Mouse (Mus musculus) embryonic facial prominence, embryonic 14.5 days (tissue): ENCODE results near the gene Gm10354. TPM values are rescaled to one million over a fixed set of nuclear protein-coding genes. Genes with fewer than 3 reads are reported as not detected.
"Not testable (repeated sequence)": the region's sequence is repeated elsewhere in the genome, so short reads cannot be mapped to it uniquely, and the experiment has no call there.

Experiments
- ATAC-seq: fragments of 200-750 bp; cut with Nextera tagmentation; 2 replicates; pipeline ENCODE4 v1.8.0; 2017; ENCODE audit warnings: low read depth, moderate number of reproducible peaks, moderate TSS enrichment
- DNase-seq: peaks from one replicate; pipeline ENCODE4 v3.0.0-alpha.2; 2015; ENCODE audit warnings: low spot score
- H3K27ac ChIP-seq: fragments of 300-500 bp; sonication (generic); replicated peaks from 2 replicates; pipeline ENCODE4 v1.5.1; 2014; ENCODE audit warnings: low read depth, mild to moderate bottlenecking, low read length, moderate library complexity
- H3K27me3 ChIP-seq: fragments of 300-500 bp; sonication (generic); replicated peaks from 2 replicates; pipeline ENCODE4 v1.6.1; 2014; ENCODE audit warnings: low read length; ENCODE audit not compliant: control insufficient read depth, insufficient read depth
- H3K36me3 ChIP-seq: fragments of 300-500 bp; sonication (generic); 2 replicates; pipeline ENCODE4 v1.6.1; 2014; ENCODE audit warnings: low read length, mixed read lengths; ENCODE audit not compliant: control insufficient read depth, insufficient read depth
- H3K4me1 ChIP-seq: fragments of 300-500 bp; sonication (generic); 2 replicates; pipeline ENCODE4 v1.6.1; 2014; ENCODE audit warnings: antibody characterized with exemption, low read length; ENCODE audit not compliant: control insufficient read depth, insufficient read depth
- H3K4me2 ChIP-seq: fragments of 300-500 bp; sonication (generic); 2 replicates; pipeline ENCODE4 v1.6.1; 2014; ENCODE audit warnings: low read depth, mild to moderate bottlenecking, low read length, moderate library complexity, mixed read lengths
- H3K4me3 ChIP-seq: fragments of 300-500 bp; sonication (generic); 2 replicates; pipeline ENCODE4 v1.5.1; 2014; ENCODE audit warnings: low read depth, mild to moderate bottlenecking, low read length
- H3K9ac ChIP-seq: fragments of 300-500 bp; sonication (generic); 2 replicates; pipeline ENCODE4 v1.6.1; 2014; ENCODE audit warnings: low read depth, mild to moderate bottlenecking, low read length, moderate library complexity, mixed read lengths
- H3K9me3 ChIP-seq: fragments of 300-500 bp; sonication (generic); 2 replicates; pipeline ENCODE4 v1.6.1; 2016; ENCODE audit warnings: low read length; ENCODE audit not compliant: control insufficient read depth
- WGBS: fragments of 180-500 bp; shearing (Covaris S2); extraction: QIAGEN DNeasy Blood & Tissue Kit; methylation state at CpG from one replicate; pipeline ENCODE4 v1.1.7; 2014; 5-methylcytosine and 5-hydroxymethylcytosine counted together
- polyA plus RNA-seq: library from polyadenylated mRNA; unstranded; fragments of >200 nt; fragmentation: Nextera tagmentation; extraction: Ambion mirVana; gene quantifications from 2 replicates; pipeline ENCODE4 v1.2.1, GENCODE M21; 2014

Gm10354 gene
- polyA plus RNA-seq, 1 experiment from 2014 or later: not detected

DNA sequence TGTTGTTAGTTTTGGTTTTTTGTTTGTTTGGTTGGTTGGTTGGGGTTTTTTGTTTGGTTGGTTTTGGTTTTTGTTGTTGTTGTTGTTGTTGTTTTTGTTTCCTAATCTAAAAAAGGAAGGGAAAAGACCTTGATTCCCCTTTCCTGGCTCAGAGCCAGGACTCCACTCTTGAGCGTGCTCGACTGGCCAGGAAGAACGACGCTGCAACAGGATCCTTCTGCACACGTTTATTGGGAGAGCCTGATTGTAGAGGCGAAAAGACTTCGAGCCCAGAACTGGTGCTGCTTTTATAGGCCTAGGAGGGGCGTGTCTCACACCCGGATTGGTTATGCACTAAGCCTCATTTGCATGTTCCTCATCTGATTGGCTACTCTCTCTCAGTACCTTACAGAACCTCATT lies 19.3 kb upstream of the Gm10354 start:
- H3K36me3 ChIP-seq, H3K9ac ChIP-seq, H3K27me3 ChIP-seq, H3K4me1 ChIP-seq, H3K27ac ChIP-seq, H3K4me2 ChIP-seq, H3K4me3 ChIP-seq, DNase-seq, ATAC-seq: not testable (repeated sequence)
- WGBS: 83% methylated on average over 9 of the region's 9 CpGs
- peaks cover 16% of the 10 kb centered on the region for H3K9me3 ChIP-seq

DNA sequence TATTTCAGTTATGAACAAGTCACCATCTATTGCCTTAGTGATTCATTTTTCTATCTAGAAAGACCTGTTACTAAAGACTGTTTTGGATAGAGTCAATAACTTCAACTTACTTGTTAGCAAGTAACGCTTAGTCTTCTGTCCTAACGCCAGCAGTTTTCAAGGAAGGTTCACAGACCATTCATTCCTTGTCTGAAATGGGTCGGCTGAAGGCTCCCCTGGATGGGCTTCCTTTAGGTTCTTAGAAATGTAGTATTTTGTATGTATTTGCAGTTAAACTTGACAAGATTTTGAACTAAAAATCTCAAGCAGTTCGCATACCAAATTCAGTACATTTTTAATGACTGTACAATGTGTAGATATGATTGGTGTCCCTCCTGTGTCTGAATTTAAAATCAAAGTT lies 18.8 kb upstream of the Gm10354 start:
- not testable (repeated sequence) for H3K9ac ChIP-seq

DNA sequence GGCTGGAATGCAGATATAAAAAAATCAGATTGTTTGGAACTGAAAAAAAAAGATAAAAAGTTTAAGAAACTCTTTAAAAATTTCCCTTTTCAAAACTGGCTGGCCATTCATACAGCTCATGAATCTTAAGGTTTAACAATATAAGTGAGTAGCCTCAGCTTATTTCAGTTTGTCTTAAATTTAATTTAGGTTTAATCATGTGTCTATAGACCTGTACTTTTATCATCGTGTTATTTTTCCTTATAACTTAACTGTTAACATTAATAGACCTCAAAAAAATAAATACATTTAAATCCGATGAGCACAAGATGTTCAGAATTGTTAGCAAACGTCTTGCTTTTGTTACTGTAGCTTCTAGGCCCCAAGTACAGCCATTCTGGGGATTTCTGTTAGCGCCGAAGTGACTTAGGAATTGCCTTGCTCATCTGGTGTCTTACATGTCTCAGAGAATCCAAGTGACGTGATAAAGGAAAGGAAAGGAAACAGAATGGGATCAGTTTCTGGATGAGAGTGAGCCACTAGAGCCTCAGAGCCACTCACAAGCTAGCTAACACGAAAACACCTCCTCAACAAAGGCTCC lies 18.0 kb upstream of the Gm10354 start:
- H3K4me2 ChIP-seq, H3K4me3 ChIP-seq, H3K36me3 ChIP-seq, H3K9ac ChIP-seq, H3K27ac ChIP-seq, ATAC-seq, DNase-seq, H3K4me1 ChIP-seq, H3K27me3 ChIP-seq: not testable (repeated sequence)
- WGBS: 77% methylated on average over 6 of the region's 7 CpGs
- peaks cover 16% of the 10 kb centered on the region for H3K9me3 ChIP-seq

More for the DNA sequence above, 18.8 kb upstream of the Gm10354 start:
- not testable (repeated sequence) for ATAC-seq, H3K36me3 ChIP-seq, H3K4me1 ChIP-seq, H3K27ac ChIP-seq, H3K27me3 ChIP-seq, H3K4me2 ChIP-seq, DNase-seq, H3K4me3 ChIP-seq
- 83% methylated on average over 4 of the region's 4 CpGs for WGBS
- peaks cover 16% of the 10 kb centered on the region for H3K9me3 ChIP-seq

DNA sequence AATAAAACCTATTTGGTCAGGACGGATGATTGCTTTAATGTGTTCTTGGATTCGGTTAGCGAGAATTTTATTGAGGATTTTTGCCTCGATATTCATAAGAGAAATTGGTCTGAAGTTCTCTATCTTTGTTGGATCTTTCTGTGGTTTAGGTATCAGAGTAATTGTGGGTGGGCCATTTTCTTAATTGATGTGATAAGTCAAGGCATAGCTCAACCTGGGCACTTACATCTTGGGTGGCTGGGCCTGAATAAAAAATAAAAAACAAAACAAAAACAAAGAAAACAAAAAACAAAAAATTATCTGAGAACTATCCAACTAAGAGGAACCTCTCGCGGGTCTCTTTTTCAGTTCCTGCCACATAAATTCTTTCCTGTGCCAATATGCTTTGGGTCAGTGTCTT lies 15.4 kb upstream of the Gm10354 start:
- DNase-seq, H3K4me2 ChIP-seq, H3K4me1 ChIP-seq, H3K27me3 ChIP-seq, H3K9ac ChIP-seq, H3K4me3 ChIP-seq, H3K27ac ChIP-seq, H3K36me3 ChIP-seq: not testable (repeated sequence)
- peaks cover 23% of the 10 kb centered on the region; the same call in 1 of the 2 replicates for H3K9me3 ChIP-seq
- WGBS: 84% methylated on average over 6 of the region's 6 CpGs
- peak; percentile 79; the same call in 1 of the 2 replicates for ATAC-seq

DNA sequence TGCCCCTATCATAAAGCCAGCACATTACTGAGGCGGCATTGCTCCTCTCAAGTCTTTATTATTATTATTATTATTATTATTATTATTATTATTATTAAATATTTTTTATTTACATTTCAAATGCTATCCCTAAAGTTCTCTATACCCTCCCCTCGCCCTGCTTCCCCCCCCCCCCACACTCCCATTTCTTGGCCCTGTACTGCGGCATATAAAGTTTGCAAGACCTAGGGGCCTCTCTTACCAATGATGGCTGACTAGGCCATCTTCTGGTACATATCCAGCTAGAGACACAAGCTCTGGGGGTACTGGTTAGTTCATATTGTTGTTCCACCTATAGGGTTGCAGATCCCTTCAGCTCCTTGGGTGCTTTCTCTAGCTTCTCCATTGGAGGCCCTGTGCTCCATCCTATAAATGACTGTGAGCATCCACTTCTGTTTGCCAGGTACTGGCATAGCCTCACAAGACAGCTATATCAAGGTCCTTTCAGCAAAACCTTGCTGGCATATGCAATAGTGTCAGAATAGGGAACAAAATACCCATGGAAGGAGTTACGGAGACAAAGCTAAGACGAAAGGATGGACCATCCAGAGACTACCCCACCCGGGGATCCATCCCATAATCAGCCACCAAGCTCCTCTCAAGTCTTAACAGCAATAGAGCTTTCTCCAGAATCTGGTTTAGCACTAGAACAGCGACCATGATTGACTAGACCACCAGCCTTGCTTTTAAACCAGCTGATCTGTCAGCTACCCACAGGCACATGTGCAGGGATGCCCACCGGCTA lies 11.8 kb upstream of the Gm10354 start:
- H3K4me1 ChIP-seq, DNase-seq: not testable (repeated sequence)

DNA sequence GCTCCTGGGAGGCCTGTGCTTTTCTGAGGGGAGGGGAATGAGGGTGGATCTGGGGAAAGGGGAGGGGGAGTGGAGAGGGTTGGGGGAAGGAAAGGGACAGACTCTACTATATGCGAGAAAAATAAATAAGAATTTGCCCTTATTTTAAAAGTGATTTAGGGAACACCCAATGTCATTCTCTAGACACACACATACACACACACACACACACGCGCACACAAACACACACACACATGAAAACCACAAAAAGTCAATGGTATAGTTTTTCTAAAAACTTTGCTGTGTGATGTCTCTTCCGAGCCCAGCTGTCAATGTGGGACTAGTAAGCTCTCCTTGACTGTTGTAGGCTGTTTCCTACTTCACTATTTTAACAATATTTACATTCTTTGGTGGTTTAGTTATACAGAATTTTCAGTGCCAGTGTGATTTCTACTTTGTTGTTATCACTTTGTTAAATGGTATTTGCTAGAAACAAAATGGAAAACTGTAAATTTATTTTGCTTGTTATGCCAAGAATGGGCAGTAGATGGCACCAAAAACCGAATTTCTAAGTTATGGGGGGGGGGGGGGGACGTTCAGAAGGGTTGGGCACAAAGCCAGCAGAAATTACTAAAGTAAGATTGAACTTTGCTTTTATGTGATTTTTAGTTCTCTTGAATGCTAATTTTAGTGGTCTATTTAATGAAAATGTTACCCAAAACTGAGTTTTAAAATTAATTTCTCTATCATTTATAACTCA lies 8.1 kb upstream of the Gm10354 start:
- H3K36me3 ChIP-seq, H3K27ac ChIP-seq, H3K9ac ChIP-seq, DNase-seq, H3K4me1 ChIP-seq, H3K27me3 ChIP-seq, H3K4me2 ChIP-seq, H3K4me3 ChIP-seq, ATAC-seq: not testable (repeated sequence)
- H3K9me3 ChIP-seq: peaks cover 11% of the 10 kb centered on the region; the same call in 1 of the 2 replicates
- 37% methylated on average over 5 of the region's 6 CpGs for WGBS

More for the DNA sequence above, 11.8 kb upstream of the Gm10354 start:
- not testable (repeated sequence) for H3K27me3 ChIP-seq, H3K4me2 ChIP-seq, H3K27ac ChIP-seq, H3K4me3 ChIP-seq, H3K9ac ChIP-seq, H3K36me3 ChIP-seq, ATAC-seq
- H3K9me3 ChIP-seq: peaks cover 11% of the 10 kb centered on the region; the same call in 1 of the 2 replicates
- WGBS: 74% methylated on average over 7 of the region's 8 CpGs

DNA sequence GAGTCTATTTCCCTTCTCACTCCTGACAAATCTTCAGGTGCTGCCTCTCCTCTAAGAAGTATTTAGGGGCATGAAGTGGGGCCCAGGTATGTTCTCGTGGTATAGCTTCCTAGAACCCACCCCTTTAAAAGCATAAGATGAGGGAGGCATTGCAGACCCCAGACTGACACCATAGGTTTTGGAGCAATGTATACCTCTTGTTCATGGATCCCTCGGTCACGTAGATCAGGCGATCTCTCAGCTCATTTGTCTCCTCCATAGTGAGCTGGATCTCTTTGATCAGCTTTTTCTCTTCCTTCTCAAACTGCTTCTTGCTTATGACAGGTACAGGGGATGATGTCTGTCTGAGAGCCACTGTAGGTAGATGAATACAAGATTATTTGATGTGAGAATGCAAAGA lies 1.4 kb downstream of the Gm10354 start:
- not testable (repeated sequence) for H3K4me1 ChIP-seq, DNase-seq, H3K4me3 ChIP-seq, ATAC-seq, H3K27me3 ChIP-seq, H3K27ac ChIP-seq, H3K9ac ChIP-seq, H3K36me3 ChIP-seq, H3K4me2 ChIP-seq
- peaks cover 11% of the 10 kb centered on the region for H3K9me3 ChIP-seq
- 75% methylated on average over 4 of the region's 4 CpGs for WGBS

DNA sequence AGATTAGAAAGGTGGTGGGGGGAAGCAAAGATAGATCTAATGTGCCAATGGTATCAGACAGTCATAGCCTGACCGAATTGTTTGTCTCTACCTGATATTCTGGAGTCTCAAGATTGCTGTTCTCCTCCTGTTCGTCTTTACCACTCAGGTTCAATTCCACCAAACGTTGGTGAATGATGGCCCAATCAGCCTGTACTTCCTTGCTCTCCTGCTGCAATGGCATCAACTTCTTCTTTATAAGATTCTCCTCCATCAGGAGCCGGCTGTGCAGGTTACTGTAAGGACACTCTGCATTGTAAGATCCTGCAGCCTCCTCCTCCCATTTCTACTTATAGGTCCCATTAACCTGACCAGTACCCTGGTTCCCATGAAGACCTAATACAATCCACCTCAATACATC lies 3.4 kb downstream of the Gm10354 start:
- H3K4me1 ChIP-seq, H3K36me3 ChIP-seq, DNase-seq, H3K9ac ChIP-seq, H3K27ac ChIP-seq, H3K4me2 ChIP-seq, H3K4me3 ChIP-seq, ATAC-seq, H3K27me3 ChIP-seq: not testable (repeated sequence)
- peaks cover 12% of the 10 kb centered on the region for H3K9me3 ChIP-seq
- WGBS: 61% methylated on average over 3 of the region's 4 CpGs
